Mouse (Mus musculus): ENCODE measurements around the gene Sptlc2.
A peak's percentile ranks its signal among the peaks of the same experiment; 100 is the strongest.

Gene Sptlc2

DNA sequence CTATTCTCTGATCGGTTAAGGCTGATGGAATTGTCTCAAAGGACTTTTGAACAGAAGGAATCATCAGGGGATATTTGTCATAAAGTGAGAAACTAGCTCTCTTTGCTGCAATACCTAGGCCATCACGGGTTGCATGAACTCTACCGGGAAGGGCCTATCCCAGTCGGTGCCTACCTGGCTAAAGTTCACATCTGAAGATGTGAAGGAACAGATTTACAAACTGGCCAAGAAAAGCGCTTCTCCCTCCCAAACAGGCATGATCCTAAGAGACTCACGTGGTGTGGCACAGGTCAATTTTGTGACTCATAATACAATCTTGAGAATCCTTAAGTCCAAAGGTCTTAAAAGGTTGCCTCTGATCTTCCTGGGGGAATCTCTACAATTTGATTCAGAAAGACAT is 6.2 kb upstream of the Sptlc2 start:
- peak; percentile 25 for DNase-seq

- DNase-seq = peak; percentile 23
Measured at GRCm38 (mm10) chr12:87393447-87394145, 5.4 kb upstream of the Sptlc2 start.

GRCm38 (mm10) chr12:87391355-87391754 is 3.2 kb upstream of the Sptlc2 start:
- DNase-seq = no peak

- DNase-seq = no peak
Measured at GRCm38 (mm10) chr12:87389231-87389630, 1.1 kb upstream of the Sptlc2 start.

- peak; percentile 57 for DNase-seq
Measured at GRCm38 (mm10) chr12:87387171-87388121, 709 bp downstream of the Sptlc2 start.

- no peak for DNase-seq
Measured at GRCm38 (mm10) chr12:87385051-87385450, 3.1 kb downstream of the Sptlc2 start.

DNA sequence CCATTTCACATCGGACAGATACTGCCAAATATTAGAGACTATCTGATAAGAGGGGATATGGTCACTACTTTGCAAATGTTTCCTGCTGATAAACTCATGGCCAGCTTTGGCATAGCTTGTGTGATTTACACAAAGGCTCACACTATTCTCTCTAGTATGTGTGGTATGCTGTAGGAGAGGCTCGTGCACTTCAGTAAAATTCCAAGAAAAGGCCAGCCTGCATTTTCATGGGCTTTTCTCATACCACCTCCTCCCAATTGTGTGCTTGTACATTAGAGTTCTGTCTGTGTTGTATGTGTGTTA is 6.8 kb downstream of the Sptlc2 start:
- DNase-seq = no peak

DNA sequence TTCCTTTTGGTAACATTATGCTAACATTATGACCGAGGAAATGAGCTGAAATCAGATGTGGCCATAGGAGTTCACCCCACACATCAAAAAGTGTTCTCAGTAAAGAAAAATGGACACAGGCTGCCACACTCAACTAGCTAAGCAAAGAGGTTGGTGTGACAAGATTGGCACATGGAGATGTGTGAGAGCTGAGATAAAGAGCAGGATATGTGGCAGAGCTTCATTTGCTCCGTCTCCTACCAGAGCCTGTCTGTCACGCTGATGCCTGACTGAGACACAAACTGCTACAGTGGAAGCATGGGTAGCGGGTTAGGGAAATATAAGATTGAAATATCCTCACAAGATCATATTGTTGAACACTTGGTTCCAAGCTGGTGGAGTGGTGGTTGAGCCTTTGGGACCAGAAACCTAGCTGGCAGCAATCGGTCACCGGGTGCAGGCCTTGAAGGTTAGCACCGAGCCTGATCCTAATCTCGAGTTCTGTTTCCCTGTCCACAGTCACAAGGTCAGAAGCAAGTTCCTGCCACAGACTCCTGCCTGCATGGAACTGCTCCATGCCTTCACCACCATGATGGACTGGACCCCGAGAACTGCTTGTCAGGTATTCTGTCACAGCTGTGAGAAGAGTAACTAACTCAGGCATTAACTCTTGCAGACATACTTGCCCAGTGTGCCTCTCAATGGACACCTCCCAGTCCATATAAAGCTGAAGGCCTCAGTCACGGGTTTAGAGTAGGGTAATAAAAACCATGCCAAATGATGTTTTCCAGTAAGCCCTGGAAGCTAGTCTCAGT is 7.4 kb downstream of the Sptlc2 start:
- DNase-seq = peak; percentile 25

DNA sequence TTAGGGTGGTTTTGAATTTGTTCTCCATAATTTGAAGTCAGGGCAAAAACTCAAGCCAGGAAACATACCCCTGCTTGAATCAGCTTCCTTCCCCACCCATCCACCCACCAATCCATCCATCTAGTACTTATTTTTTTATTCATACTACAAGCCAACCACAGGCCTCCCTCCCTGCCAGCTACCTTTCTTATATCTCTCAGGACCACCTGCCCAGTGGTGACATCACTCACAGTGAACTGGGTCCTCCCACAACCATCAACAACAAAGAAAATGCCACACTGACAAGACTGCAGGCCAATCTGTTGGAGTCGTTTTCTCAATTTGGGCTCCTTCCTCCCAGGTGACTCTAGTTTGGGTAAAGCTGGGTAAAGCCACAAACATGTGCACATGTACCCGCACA is 8.7 kb downstream of the Sptlc2 start:
- no peak for DNase-seq

- DNase-seq = no peak
Measured at GRCm38 (mm10) chr12:87374159-87374558, 14.0 kb downstream of the Sptlc2 start.

- DNase-seq = no peak
Measured at GRCm38 (mm10) chr12:87369319-87369718, 18.8 kb downstream of the Sptlc2 start.

- DNase-seq = no peak
Measured at GRCm38 (mm10) chr12:87368092-87368491, 20.1 kb downstream of the Sptlc2 start.

DNA sequence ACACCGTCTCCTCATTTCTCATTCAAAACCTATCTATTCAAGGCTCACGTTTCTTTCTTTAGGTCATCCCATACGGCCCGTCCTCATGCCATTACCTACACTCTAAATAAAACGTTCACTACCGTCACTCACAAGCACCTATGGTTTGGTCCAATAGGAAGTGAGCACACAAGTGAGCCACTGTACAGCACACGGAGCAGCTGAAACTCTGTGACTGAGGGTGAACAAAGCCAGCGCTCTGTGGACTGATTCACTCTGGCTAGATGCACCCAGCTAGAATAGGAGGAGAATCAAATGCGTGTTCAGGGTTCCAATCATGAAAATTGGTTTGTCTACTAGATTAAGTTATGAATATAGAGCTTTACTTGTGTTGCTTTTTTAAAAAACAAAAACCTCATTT is 22.5 kb downstream of the Sptlc2 start:
- no peak for DNase-seq

DNA sequence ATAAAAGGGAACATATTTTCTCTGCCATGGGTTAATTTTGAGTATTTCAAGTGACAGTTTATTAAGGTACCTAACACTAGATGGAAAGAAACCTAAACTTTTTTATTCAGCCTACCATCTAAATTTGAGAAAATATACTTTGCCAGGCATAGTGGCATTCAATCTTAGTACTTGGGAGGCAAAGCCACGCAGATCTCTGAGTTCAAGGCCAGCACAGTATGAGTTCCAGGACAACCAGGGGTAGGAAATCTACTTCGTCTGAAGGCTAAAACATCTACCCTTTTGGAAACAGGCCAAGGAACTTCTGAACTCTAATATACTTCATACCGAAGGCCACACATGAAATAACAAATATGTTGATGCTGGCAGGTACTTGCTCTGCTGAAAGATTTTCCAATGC is 26.0 kb downstream of the Sptlc2 start:
- no peak for DNase-seq

DNA sequence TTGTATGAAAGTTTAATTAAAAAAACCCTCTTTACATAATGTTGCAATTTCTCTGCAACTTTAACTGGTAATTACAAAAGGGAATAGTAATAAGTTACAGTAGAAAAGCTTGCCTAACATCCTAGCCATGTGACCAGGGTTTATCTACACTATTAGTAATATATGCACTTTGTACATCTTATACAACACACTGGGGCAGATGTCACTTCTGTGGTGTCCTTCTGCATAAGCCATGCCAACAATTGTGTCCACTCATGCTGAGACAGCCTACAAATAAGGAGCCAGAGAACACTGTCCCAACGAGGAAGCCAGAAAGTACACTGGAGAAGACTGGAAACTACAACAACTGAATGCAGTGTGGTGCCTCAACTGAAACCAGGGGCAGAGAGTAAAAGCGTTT is 40.1 kb downstream of the Sptlc2 start:
- DNase-seq = no peak

GRCm38 (mm10) chr12:87347511-87347910 is 40.6 kb downstream of the Sptlc2 start:
- peak; percentile 8 for DNase-seq

DNA sequence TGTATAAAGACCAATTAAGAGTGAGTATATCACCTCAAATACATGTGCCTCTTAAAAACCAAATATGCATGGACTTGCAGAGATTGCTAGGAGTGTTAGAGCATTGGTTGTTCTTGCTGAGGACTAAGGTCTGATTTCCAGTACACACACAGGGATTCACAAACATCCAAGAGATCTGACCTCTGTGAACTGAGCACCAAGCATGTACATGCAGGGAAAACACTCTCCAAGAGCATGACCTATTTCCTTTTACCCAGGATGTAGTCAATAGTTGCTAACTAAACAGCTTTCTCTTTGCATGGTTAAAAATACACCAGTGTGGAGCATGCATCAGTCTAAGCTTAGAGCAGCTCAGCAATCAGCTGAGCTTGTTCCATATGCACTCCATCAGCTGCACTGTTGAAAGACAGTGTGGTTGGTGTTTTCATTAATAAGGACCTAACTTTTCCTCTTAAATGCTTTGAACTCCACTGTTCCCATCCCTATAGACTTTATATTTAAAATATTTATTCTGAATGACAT is 45.0 kb downstream of the Sptlc2 start:
- DNase-seq = no peak

DNA sequence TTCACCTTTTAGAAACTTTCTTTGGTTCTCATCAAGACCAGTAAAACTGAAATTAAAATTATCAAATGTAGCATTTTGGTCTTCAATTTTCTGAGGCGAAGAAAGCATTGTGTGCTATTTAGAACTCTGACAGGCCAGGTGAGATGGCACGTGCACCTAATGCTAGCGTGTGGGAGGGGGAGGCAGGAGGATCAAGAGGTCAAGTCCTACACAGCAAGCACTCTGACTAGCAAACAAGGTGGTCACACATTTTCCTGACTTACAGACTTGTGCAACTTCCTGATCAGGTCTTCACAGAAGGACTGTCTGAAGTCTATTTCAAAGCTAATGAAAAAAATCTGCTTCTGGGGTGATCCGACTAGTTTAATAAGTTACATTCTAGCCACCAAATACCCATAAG is 50.1 kb downstream of the Sptlc2 start:
- DNase-seq = no peak

- DNase-seq = no peak
Measured at GRCm38 (mm10) chr12:87334886-87335285, 53.3 kb downstream of the Sptlc2 start.

- DNase-seq = no peak
Measured at GRCm38 (mm10) chr12:87333794-87334193, 54.4 kb downstream of the Sptlc2 start.

- DNase-seq = peak; percentile 13
Measured at GRCm38 (mm10) chr12:87332511-87332910, 55.6 kb downstream of the Sptlc2 start.

- no peak for DNase-seq
Measured at GRCm38 (mm10) chr12:87331908-87332307, 56.2 kb downstream of the Sptlc2 start.

DNA sequence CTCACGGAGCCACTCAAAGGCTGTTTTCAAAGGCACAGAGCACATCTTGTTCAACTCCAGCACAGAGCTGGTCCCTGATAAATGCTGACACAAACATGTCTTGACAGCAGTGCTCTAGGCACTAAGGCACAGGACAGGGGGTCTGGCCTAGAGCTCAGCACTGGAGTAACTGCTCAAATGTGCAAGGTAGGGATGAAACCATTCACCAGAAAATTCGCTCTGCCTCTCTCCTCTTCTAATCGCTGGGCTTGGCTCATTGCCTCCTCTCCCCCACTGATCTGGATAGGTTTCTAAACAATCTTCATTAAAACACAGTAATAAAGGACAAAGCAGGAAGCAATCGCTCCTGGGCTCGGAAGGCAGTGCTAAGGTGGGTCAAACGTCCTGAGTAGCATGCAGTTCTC is 57.1 kb downstream of the Sptlc2 start:
- DNase-seq = peak; percentile 14
